Mouse (Mus musculus): ENCODE data around the gene Wwox.

DNA sequence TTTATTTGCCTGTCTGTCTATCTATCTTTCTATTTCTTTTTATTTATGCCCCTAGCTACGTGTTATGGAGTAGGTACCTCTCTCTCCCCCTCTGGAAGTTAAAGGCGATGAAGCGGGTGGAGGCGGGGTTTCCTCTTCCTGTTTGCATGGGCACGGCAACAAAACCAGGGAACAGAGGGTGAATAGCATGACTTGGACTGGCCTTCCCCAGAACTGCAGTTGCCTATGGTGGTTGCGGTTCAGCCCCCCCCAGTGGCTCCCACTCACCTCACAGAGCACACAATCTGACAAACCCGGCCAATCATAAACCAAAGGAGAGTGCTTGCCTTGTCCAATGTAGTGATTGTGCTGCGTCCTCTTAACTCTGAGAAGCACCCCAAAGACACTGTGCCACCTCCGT, 671.0 kb downstream of the Wwox start:
- no peak for TF ChIP-seq CTCF (IDR thresholded peaks at IDR 0.05; ENCODE audit: low read depth)
- no peak for TF ChIP-seq EP300 (IDR thresholded peaks at IDR 0.05; ENCODE audit: low read depth)

Measured in liver, embryonic 14.5 days (tissue).